Mouse (Mus musculus): ENCODE results near the gene Dennd2c. TPM values are rescaled to one million over a fixed set of nuclear protein-coding genes. Genes with fewer than 3 reads are reported as not detected.

Dennd2c gene
- polyA plus RNA-seq, 1 experiment from 2014 or later, result 1.3 TPM

- H3K27me3 ChIP-seq, result no peaks in the 10 kb centered on the region
- H3K4me1 ChIP-seq (replicated peaks), result no peaks in the 10 kb centered on the region
- H3K27ac ChIP-seq (replicated peaks), result no peak overlapping the region
- no peaks in the 10 kb centered on the region for H3K9me3 ChIP-seq
- ATAC-seq (ENCODE audit: low FRiP score, low read depth), result no peak
- no peak overlapping the region for H3K4me3 ChIP-seq
- no peak overlapping the region for H3K4me2 ChIP-seq
- H3K36me3 ChIP-seq, result no peaks in the 10 kb centered on the region
- 87% methylated on average over 17 of the region's 17 CpGs for WGBS
- no peak overlapping the region for H3K9ac ChIP-seq
Observed at GRCm38 (mm10) chr3:103081861-103082453, 20.4 kb upstream of the Dennd2c start.

- Histone ChIP-seq H3K27me3 (no peaks in the 10 kb centered on the region), H3K9ac (no peak overlapping the region), H3K4me2 (no peak overlapping the region), H3K9me3 (no peaks in the 10 kb centered on the region), H3K27ac (replicated peaks) (no peak overlapping the region), H3K4me3 (no peak overlapping the region), H3K36me3 (no peaks in the 10 kb centered on the region), H3K4me1 (replicated peaks) (no peaks in the 10 kb centered on the region)
- 91% methylated on average over 5 of the region's 5 CpGs for WGBS
- no peak for ATAC-seq (ENCODE audit: low FRiP score, low read depth)
Observed at GRCm38 (mm10) chr3:103082761-103083160, 19.6 kb upstream of the Dennd2c start.

- Histone ChIP-seq H3K9ac (no peak overlapping the region), H3K4me2 (no peak overlapping the region), H3K4me1 (replicated peaks) (no peaks in the 10 kb centered on the region), H3K36me3 (no peaks in the 10 kb centered on the region), H3K9me3 (no peaks in the 10 kb centered on the region), H3K27ac (replicated peaks) (no peak overlapping the region), H3K4me3 (no peak overlapping the region), H3K27me3 (no peaks in the 10 kb centered on the region)
- no peak for ATAC-seq (ENCODE audit: low FRiP score, low read depth)
- 82% methylated on average over 3 of the region's 3 CpGs for WGBS
Observed at GRCm38 (mm10) chr3:103085986-103086385, 16.4 kb upstream of the Dennd2c start.

- Histone ChIP-seq H3K4me2 (no peak overlapping the region), H3K9me3 (no peaks in the 10 kb centered on the region), H3K27me3 (no peaks in the 10 kb centered on the region)
Observed at GRCm38 (mm10) chr3:103091753-103092152, 10.7 kb upstream of the Dennd2c start.

GRCm38 (mm10) chr3:103098662-103099061, 3.7 kb upstream of the Dennd2c start:
- no peak overlapping the region for H3K4me2 ChIP-seq
- H3K9ac ChIP-seq, result no peak overlapping the region
- peaks cover 13% of the 10 kb centered on the region; the same call in 1 of the 2 replicates for H3K4me1 ChIP-seq (replicated peaks)
- H3K36me3 ChIP-seq, result no peaks in the 10 kb centered on the region
- H3K27me3 ChIP-seq, result peaks cover 9% of the 10 kb centered on the region; the same call in 1 of the 2 replicates
- H3K27ac ChIP-seq (replicated peaks), result no peak overlapping the region
- no peaks in the 10 kb centered on the region for H3K9me3 ChIP-seq
- no peak overlapping the region for H3K4me3 ChIP-seq
- 80% methylated on average over 23 of the region's 23 CpGs for WGBS
- ATAC-seq (ENCODE audit: low FRiP score, low read depth), result no peak

More at GRCm38 (mm10) chr3:103091753-103092152, 10.7 kb upstream of the Dennd2c start:
- 93% methylated on average over 2 of the region's 2 CpGs for WGBS
- Histone ChIP-seq H3K36me3 (no peaks in the 10 kb centered on the region), H3K9ac (no peak overlapping the region), H3K4me1 (replicated peaks) (no peaks in the 10 kb centered on the region), H3K27ac (replicated peaks) (no peak overlapping the region), H3K4me3 (no peak overlapping the region)
- ATAC-seq (ENCODE audit: low FRiP score, low read depth), result no peak

GRCm38 (mm10) chr3:103099667-103100066, 2.7 kb upstream of the Dennd2c start:
- Histone ChIP-seq H3K4me2 (no peak overlapping the region), H3K9ac (no peak overlapping the region), H3K4me3 (no peak overlapping the region), H3K27me3 (peaks cover 18% of the 10 kb centered on the region), H3K4me1 (replicated peaks) (peaks cover 13% of the 10 kb centered on the region; the same call in 1 of the 2 replicates), H3K9me3 (no peaks in the 10 kb centered on the region), H3K27ac (replicated peaks) (no peak overlapping the region), H3K36me3 (no peaks in the 10 kb centered on the region)
- 86% methylated on average over 6 of the region's 6 CpGs for WGBS
- no peak for ATAC-seq (ENCODE audit: low FRiP score, low read depth)

GRCm38 (mm10) chr3:103100735-103101134, 1.7 kb upstream of the Dennd2c start:
- Histone ChIP-seq H3K4me3 (no peak overlapping the region), H3K36me3 (no peaks in the 10 kb centered on the region), H3K27me3 (peaks cover 21% of the 10 kb centered on the region), H3K27ac (replicated peaks) (no peak overlapping the region), H3K9me3 (no peaks in the 10 kb centered on the region), H3K9ac (no peak overlapping the region), H3K4me1 (replicated peaks) (peaks cover 13% of the 10 kb centered on the region; the same call in 1 of the 2 replicates), H3K4me2 (no peak overlapping the region)
- 51% methylated on average over 2 of the region's 2 CpGs for WGBS
- no peak for ATAC-seq (ENCODE audit: low FRiP score, low read depth)

- no peaks in the 10 kb centered on the region for H3K9me3 ChIP-seq
- 67% methylated on average over 5 of the region's 5 CpGs for WGBS
Observed at GRCm38 (mm10) chr3:103101194-103101593, 1.2 kb upstream of the Dennd2c start.

GRCm38 (mm10) chr3:103101909-103102308, 495 bp upstream of the Dennd2c start:
- Histone ChIP-seq H3K4me2 (peak overlapping the region; percentile 99), H3K4me1 (replicated peaks) (peaks cover 13% of the 10 kb centered on the region; the same call in 1 of the 2 replicates), H3K9ac (peak overlapping the region; percentile 57), H3K4me3 (peak overlapping the region; percentile 78), H3K36me3 (no peaks in the 10 kb centered on the region), H3K27ac (replicated peaks) (no peak overlapping the region), H3K27me3 (peaks cover 21% of the 10 kb centered on the region), H3K9me3 (no peaks in the 10 kb centered on the region)
- ATAC-seq (ENCODE audit: low FRiP score, low read depth), result peak; percentile 42; the same call in 1 of the 2 replicates
- 3% methylated on average over 14 of the region's 14 CpGs for WGBS

More at GRCm38 (mm10) chr3:103101194-103101593, 1.2 kb upstream of the Dennd2c start:
- no peak for ATAC-seq (ENCODE audit: low FRiP score, low read depth)
- Histone ChIP-seq H3K4me2 (no peak overlapping the region), H3K27ac (replicated peaks) (no peak overlapping the region), H3K27me3 (peaks cover 21% of the 10 kb centered on the region), H3K9ac (no peak overlapping the region), H3K36me3 (no peaks in the 10 kb centered on the region), H3K4me3 (no peak overlapping the region), H3K4me1 (replicated peaks) (peaks cover 13% of the 10 kb centered on the region; the same call in 1 of the 2 replicates)

- no peak overlapping the region for H3K9ac ChIP-seq
- no peak for ATAC-seq (ENCODE audit: low FRiP score, low read depth)
- H3K4me2 ChIP-seq, result no peak overlapping the region
- peaks cover 6% of the 10 kb centered on the region; the same call in 1 of the 2 replicates for H3K4me1 ChIP-seq (replicated peaks)
- no peaks in the 10 kb centered on the region for H3K36me3 ChIP-seq
- H3K4me3 ChIP-seq, result no peak overlapping the region
- no peak overlapping the region for H3K27ac ChIP-seq (replicated peaks)
- no peaks in the 10 kb centered on the region for H3K9me3 ChIP-seq
- 88% methylated on average over 7 of the region's 7 CpGs for WGBS
- H3K27me3 ChIP-seq, result peaks cover 19% of the 10 kb centered on the region
Observed at GRCm38 (mm10) chr3:103107565-103108240, 5.3 kb downstream of the Dennd2c start.

- Histone ChIP-seq H3K4me1 (replicated peaks) (no peaks in the 10 kb centered on the region), H3K4me2 (no peak overlapping the region), H3K4me3 (no peak overlapping the region), H3K9ac (no peak overlapping the region), H3K9me3 (no peaks in the 10 kb centered on the region), H3K36me3 (no peaks in the 10 kb centered on the region), H3K27ac (replicated peaks) (no peak overlapping the region), H3K27me3 (no peaks in the 10 kb centered on the region)
- WGBS, result 80% methylated on average over 5 of the region's 5 CpGs
- ATAC-seq (ENCODE audit: low FRiP score, low read depth), result no peak
Observed at GRCm38 (mm10) chr3:103112216-103112615, 9.8 kb downstream of the Dennd2c start.

GRCm38 (mm10) chr3:103123636-103124035, 21.2 kb downstream of the Dennd2c start:
- no peak for ATAC-seq (ENCODE audit: low FRiP score, low read depth)
- 89% methylated on average over 3 of the region's 3 CpGs for WGBS
- Histone ChIP-seq H3K9ac (no peak overlapping the region), H3K27ac (replicated peaks) (no peak overlapping the region), H3K4me1 (replicated peaks) (no peaks in the 10 kb centered on the region; the same call in 1 of the 2 replicates), H3K36me3 (no peaks in the 10 kb centered on the region), H3K9me3 (no peaks in the 10 kb centered on the region), H3K4me2 (no peak overlapping the region), H3K27me3 (no peaks in the 10 kb centered on the region), H3K4me3 (no peak overlapping the region)

Measured in hindbrain, embryonic 15.5 days (tissue).